21 mouse cellular contexts compared by ENCODE assay signal in the genomic region with DNA sequence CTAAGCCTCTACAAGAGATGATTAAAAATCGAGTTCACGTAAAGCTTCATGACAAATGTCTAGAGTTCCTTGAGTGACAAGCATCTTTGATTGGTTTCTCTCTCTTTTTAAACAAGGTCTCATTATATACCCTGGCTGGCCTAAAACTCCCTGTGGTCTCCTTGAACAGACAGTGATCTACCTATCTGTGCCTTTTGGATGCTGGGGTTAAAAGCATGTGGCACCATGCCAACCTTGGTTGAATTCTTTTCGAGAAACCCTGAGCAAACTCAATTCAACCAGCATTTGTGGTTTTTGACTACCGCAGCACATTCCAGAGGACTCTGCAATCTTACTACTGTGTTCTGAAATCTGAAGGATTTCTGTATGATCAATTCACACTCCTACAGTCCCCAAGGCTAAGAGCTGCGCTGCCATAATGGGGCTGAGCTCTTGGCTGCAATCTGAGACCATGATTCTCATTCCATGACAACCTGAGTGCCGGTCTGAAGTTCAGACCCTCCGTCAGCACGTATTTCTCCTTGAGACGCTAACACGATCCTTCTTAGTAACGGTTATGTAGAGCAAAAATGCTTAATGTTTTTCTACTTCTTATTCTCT. TPM values are rescaled to one million over a fixed set of nuclear protein-coding genes. Genes with fewer than 3 reads are reported as not detected.
DNase-seq lines count a peak whose midpoint lies in the region; ATAC-seq lines count a peak whose summit lies in the region.
"Had no signal": no experiment of that assay in that cellular context is flagged by ENCODE, and none has a peak within 500 bp of the region (broad histone marks: within the 10 kb centered on the region; RNA-seq: fewer than 3 reads in every experiment).

No protein-coding gene starts in this region.

- H3K4me1 ChIP-seq in embryonic facial prominence, embryonic 15.5 days = peaks cover 11% of the 10 kb centered on the region; the same call in 1 of the 2 replicates
- H3K4me1 ChIP-seq in forebrain, embryonic 15.5 days = no peaks in the 10 kb centered on the region
- H3K4me1 ChIP-seq: forebrain, embryonic 10.5 days; hindbrain, embryonic 12.5 days; liver, embryonic 13.5 days; midbrain, embryonic 10.5 days had no signal

- no peak for ATAC-seq in embryonic facial prominence, embryonic 15.5 days (ENCODE audit: insufficient number of reproducible peaks, low FRiP score, low TSS enrichment, low read depth)
- no peak for ATAC-seq in forebrain, embryonic 15.5 days (replicated peaks)
- ATAC-seq: CD4-positive, CD25-positive, alpha-beta regulatory T cell, adult 4 months had no signal

- H3K27me3 ChIP-seq in embryonic facial prominence, embryonic 15.5 days = no peaks in the 10 kb centered on the region
- no peaks in the 10 kb centered on the region for H3K27me3 ChIP-seq in forebrain, embryonic 15.5 days
- H3K27me3 ChIP-seq: hindbrain, embryonic 12.5 days; liver, embryonic 13.5 days had no signal

- H3K9me3 ChIP-seq in embryonic facial prominence, embryonic 15.5 days (replicated peaks) = no peaks in the 10 kb centered on the region
- no peaks in the 10 kb centered on the region for H3K9me3 ChIP-seq in forebrain, embryonic 15.5 days
- H3K9me3 ChIP-seq: forebrain, embryonic 10.5 days; hindbrain, embryonic 12.5 days; liver, embryonic 13.5 days; midbrain, embryonic 10.5 days had no signal

- WGBS in embryonic facial prominence, embryonic 15.5 days = 38% methylated on average over 11 of the region's 11 CpGs
- 77% methylated on average over 11 of the region's 11 CpGs for WGBS in forebrain, embryonic 15.5 days

- H3K27ac ChIP-seq in embryonic facial prominence, embryonic 15.5 days (replicated peaks) = no peak overlapping the region
- H3K27ac ChIP-seq in forebrain, embryonic 15.5 days (replicated peaks) = no peak overlapping the region
- H3K27ac ChIP-seq: forebrain, embryonic 10.5 days; gastrocnemius, adult 2 months; hindbrain, embryonic 12.5 days; liver, embryonic 13.5 days; midbrain, embryonic 10.5 days; stomach, postnatal 0 days had no signal

- no peaks in the 10 kb centered on the region for H3K36me3 ChIP-seq in embryonic facial prominence, embryonic 15.5 days
- no peaks in the 10 kb centered on the region for H3K36me3 ChIP-seq in forebrain, embryonic 15.5 days
- H3K36me3 ChIP-seq: forebrain, embryonic 10.5 days; hindbrain, embryonic 12.5 days; liver, embryonic 13.5 days; midbrain, embryonic 10.5 days had no signal

- H3K4me3 ChIP-seq in embryonic facial prominence, embryonic 15.5 days (replicated peaks) = no peak overlapping the region
- H3K4me3 ChIP-seq in forebrain, embryonic 15.5 days = no peak overlapping the region
- H3K4me3 ChIP-seq: forebrain, embryonic 10.5 days; gastrocnemius, adult 2 months; hindbrain, embryonic 12.5 days; liver, embryonic 13.5 days; midbrain, embryonic 10.5 days had no signal

- DNase-seq in kidney, postnatal 14 days = peak; percentile 21
- DNase-seq in kidney, adult 9 months = no peak
- DNase-seq in 3134 (ENCODE audit: extremely low read depth, insufficient read length, low spot score) = peak; percentile 61
- DNase-seq in 3T3-L1 (ENCODE audit: low read depth, low spot score) = peak; percentile 78
- no peak for DNase-seq in frontal cortex, postnatal 36 days (ENCODE audit: low spot score in 2 of 2)
- DNase-seq: cerebellum, postnatal 14 days; embryo, embryonic 11 days; gastrocnemius, adult 2 months; heart, postnatal 14 days; kidney, adult 8-10 months; liver, embryonic 13.5 days; lung, postnatal 4 days; retina, postnatal 1 day had no signal

- H3K4me2 ChIP-seq in embryonic facial prominence, embryonic 15.5 days (replicated peaks) = 0 out of 2 replicates have a peak overlapping the region, but pooled peaks have one; percentile 2
- H3K4me2 ChIP-seq in forebrain, embryonic 15.5 days (replicated peaks) = no peak overlapping the region
- H3K4me2 ChIP-seq: heart, embryonic 11.5 days; hindbrain, embryonic 12.5 days; liver, embryonic 13.5 days had no signal

- H3K9ac ChIP-seq in embryonic facial prominence, embryonic 15.5 days = no peak overlapping the region
- H3K9ac ChIP-seq in forebrain, embryonic 15.5 days (replicated peaks) = no peak overlapping the region
- H3K9ac ChIP-seq: hindbrain, embryonic 12.5 days; liver, embryonic 13.5 days had no signal

RNA-seq across cellular contexts. Expression of gene Eps8, which starts 33.9 kb away (rescaled TPM):
- 30.9 and 31.8 TPM in 2 replicates for polyA plus RNA-seq in embryonic facial prominence, embryonic 15.5 days (2015; fragmentation: Nextera tagmentation; extraction: Ambion mirVana)
- 12.6 and 14.2 TPM in 2 replicates for polyA plus RNA-seq in forebrain, embryonic 15.5 days (2015; fragmentation: Nextera tagmentation; extraction: Ambion mirVana)

RNA-seq across cellular contexts. Expression of gene Strap, which starts 46.3 kb away (rescaled TPM):
- polyA plus RNA-seq in embryonic facial prominence, embryonic 15.5 days (2015; fragmentation: Nextera tagmentation; extraction: Ambion mirVana) = 136 and 137 TPM in 2 replicates
- polyA plus RNA-seq in forebrain, embryonic 15.5 days (2015; fragmentation: Nextera tagmentation; extraction: Ambion mirVana) = 181 and 182 TPM in 2 replicates

Comparison
In these comparisons a context has a peak if more than half of its experiments do, and no peak if none do; other contexts are left out.
1. DNase-seq: peak in kidney, postnatal 14 days (single experiment), 3134 (single experiment) and 3T3-L1 (single experiment); none in kidney, adult 9 months (single experiment) and frontal cortex, postnatal 36 days (0 of 2).